14 mouse cellular contexts compared by ENCODE assay signal in genomic region chr1:178340213-178340612, GRCm38 (mm10).
"Had no signal": no experiment of that assay in that cellular context is flagged by ENCODE, and none has a peak within 500 bp of the region (broad histone marks: within the 10 kb centered on the region; RNA-seq: fewer than 3 reads in every experiment).

No protein-coding gene starts in this region.

- H3K36me3 ChIP-seq: limb, embryonic 15.5 days had no signal

- H3K9ac ChIP-seq: limb, embryonic 12.5 days; limb, embryonic 15.5 days; liver, embryonic 14.5 days; liver, postnatal 0 days; lung, embryonic 14.5 days; midbrain, embryonic 13.5 days had no signal

- H3K9me3 ChIP-seq: limb, embryonic 15.5 days; midbrain, embryonic 13.5 days had no signal

- H3K4me2 ChIP-seq: limb, embryonic 12.5 days; limb, embryonic 15.5 days; liver, embryonic 11.5 days; lung, embryonic 14.5 days; midbrain, embryonic 13.5 days had no signal

- H3K27me3 ChIP-seq: limb, embryonic 12.5 days; limb, embryonic 15.5 days; midbrain, embryonic 13.5 days had no signal

- DNase-seq: kidney, postnatal 14 days; kidney, postnatal 4 days; left cerebral cortex, postnatal 4 days; liver, postnatal 0 days; lung, embryonic 14.5 days; thymus, adult 18-20 months; thymus, postnatal 4 days had no signal

- H3K27ac ChIP-seq: limb, embryonic 12.5 days; limb, embryonic 15.5 days; liver, embryonic 14.5 days; macrophage; midbrain, embryonic 13.5 days had no signal

- H3K4me3 ChIP-seq: limb, embryonic 12.5 days; limb, embryonic 15.5 days; midbrain, embryonic 13.5 days had no signal

- ATAC-seq: liver, postnatal 0 days; lung, postnatal 0 days; midbrain, embryonic 13.5 days had no signal
